Mouse (Mus musculus): ENCODE measurements around the gene Tmem267.

GRCm38 (mm10) chr13:119618841-119619240 lies 131.0 kb downstream of the Tmem267 start:
- TF ChIP-seq CTCF (IDR thresholded peaks at IDR 0.05; ENCODE audit: low read depth, low read length), result no peak
- no peak for TF ChIP-seq POLR2A (IDR thresholded peaks at IDR 0.05; ENCODE audit: borderline replicate concordance, low read depth, low read length)
